Mouse (Mus musculus) ZHBTc4 (cell line): ENCODE measurements around the gene Eml5.

ENCODE experiments used
- DNase-seq: peaks from one replicate; pipeline ENCODE4 v3.0.0-alpha.2; 2011; ENCODE audit warnings: low read depth, low spot score

Gene Eml5

GRCm38 (mm10) chr12:98834879-98835278, 66.4 kb downstream of the Eml5 start:
- no peak for DNase-seq

GRCm38 (mm10) chr12:98833901-98834300, 67.4 kb downstream of the Eml5 start:
- DNase-seq = no peak

DNA sequence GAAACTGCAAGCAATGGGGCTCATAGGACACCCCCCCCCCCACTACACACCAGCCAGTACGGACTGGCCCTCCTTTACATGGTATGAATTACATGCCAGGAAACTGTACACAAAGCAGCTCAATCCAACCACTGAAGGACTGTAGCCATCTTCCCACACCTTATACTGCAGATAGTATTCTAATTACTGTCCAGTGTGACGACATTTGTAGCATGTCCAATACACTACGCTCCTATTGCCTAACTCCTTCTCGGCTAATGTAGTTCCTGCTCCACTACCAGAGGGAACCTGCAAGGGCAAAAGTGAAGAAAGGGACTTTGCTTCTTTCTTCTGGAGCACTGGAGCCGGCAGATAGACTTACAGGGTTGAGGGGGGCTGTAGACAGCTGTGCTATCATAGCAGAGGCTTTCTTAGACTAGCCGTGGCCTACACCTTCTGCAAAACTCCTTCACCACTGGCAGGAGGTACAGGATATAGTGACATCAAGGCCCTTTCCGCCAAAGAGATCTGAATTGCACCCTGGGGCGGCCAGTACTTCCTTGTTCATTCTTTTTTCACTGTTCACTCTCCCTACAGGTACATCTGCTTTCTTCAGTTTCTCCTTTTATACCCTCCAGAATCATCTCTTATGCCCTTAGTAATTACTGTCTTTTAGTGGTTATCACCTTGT, 68.2 kb downstream of the Eml5 start:
- no peak for DNase-seq

DNA sequence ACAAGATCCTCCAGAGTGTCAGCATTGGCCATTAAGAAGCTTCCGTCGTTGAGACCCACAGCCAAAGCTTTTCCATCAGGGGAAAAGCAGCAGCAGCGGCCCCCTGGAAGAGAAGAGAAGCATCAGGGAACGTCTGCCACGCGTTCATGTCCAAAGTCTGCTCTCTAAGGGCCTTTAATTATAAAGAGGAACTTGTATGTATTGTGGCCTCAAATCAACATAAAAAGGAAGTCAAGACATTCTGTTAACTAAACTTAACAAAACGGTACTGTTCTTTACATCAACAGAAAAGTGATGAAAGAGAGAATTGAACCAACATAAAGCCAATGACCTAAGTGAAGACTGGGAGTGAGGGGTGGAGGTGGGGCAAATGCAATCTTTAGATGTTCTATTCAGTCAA, 70.2 kb downstream of the Eml5 start:
- no peak for DNase-seq

GRCm38 (mm10) chr12:98820781-98821180, 80.5 kb downstream of the Eml5 start:
- DNase-seq = no peak

DNA sequence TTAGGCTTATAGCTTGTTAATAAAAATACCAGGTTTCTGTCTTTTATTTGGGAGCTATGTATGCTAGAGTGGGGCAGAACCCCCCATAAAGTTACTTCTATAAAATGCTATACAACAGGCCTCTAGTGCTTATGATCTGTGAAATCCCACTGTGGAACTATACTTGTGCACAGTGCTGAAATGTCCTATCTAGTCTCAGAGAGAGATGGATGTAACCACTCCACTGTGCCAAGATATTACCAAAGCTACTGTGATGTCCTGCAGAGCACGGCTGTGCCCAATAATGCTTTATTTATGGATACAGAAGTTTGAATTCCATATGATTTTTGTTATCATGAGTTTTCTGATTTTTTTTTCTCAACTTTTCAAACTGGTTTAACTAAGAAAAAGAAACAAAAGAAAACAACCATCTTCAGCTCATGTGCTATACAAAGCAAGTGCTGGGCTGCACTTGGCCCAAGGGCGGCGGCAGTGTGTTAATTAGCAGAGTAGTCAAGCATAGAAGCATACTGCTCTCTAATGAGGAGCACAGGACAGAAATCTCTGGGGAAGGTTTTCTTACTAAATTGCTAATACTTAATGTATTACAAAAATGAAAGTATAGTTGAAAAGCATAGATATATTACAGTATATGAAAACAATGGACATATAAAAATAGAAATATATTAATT, 97.1 kb downstream of the Eml5 start:
- DNase-seq = no peak

DNA sequence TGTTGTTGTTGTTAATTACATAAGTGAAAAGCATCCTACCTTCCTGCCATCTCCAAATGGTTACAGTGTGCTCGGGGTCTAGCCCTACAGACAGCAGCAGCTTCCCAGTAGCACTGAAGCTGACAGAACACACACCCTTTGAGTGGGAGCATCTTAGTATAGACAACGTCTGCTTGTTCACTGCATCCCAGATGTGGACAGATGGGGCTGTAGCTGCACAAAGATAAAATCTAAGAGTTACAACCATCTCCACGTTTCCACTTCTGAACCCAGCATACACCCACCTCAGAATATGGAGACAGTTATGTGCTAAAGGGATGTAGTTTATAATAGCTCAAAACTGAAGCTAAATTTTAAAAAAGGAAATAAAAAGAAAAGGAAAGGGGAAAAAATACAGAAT, 99.0 kb downstream of the Eml5 start:
- DNase-seq = no peak

DNA sequence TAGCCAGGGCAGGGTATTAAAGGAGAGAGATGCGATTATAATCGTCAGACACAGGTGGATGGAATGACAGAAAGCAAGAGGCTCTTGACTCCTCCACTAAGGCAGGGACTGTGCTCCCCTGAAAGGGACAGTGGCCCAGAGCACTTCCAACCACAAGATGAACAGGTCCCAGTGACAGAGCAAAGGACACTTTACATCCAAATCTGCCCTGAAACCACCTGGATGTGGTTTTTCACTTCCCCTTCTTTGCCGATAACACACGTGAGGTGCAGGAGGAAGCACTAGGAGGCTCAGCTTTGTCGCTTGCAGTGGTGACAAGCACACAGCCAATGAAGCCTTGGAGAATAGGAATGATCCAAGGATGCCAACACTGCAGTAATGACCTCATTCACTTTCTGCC, 101.0 kb downstream of the Eml5 start:
- DNase-seq = no peak

DNA sequence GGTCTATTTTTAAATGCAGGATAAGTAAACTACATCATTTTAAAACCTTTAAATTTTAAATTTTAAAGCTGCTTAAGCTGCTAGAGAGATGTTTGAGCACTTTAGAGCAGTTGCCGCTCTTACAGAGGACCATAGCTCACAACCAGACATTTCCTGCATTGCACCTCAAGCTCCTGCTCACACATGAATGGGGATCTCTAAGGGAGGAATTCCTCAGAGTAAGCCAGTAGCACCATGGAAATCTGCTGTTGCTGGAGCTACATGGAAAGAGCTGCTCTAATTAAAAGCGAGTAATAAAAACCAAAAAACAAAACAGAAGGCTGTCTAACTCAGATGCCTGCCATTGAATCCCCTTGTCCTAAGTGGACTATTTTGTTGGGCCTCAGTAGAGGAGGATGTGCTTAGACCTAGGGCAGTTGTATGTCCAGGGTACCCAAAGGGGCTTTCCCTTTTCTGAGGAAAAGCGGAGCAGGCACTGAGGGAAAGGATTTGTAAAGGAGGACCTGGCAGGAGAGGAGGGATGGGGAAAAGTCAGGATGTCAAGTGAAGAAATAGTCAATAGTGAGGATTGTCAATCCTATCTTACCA, 105.5 kb downstream of the Eml5 start:
- no peak for DNase-seq

- DNase-seq = no peak
Measured at GRCm38 (mm10) chr12:98784251-98784650, 117.0 kb downstream of the Eml5 start.

DNA sequence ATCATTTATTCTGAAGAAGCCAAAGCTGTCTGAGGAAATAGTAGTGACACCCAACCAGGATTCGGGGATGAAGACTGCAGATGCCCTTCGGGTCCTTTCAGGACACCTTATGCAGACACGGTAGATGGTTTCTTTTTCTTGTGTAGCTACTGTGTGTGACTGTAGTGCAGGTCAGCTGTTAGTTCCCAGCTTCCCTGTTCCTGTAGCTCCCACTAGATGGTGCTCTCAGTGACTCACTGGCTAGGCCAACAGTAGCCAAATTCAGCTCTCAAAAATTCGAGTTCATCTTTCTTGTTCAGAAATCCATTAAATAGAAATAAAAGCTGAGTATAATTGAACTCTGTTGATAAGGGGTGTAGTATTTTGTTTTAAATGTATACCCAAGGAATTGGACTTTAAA, 122.1 kb downstream of the Eml5 start:
- DNase-seq = peak; percentile 53

DNA sequence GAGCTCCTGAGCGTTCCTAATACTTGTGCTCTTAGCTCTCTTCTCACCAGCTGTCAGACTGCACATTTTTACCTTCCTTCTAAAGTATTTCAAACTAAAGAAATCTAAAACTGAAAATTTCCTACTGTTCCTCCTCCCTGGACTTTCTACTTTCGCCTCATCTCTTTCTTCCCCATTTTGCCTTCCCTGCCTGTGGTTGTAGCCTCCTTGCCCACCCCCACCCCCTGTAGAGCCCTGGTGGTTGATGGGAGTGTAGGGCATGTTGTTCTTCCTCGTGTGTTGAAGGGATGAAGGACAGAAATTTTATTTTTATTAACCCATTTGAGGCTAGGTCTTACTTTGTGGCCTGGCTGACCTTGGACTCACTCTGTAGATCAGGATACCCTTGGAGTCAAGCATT, 123.8 kb downstream of the Eml5 start:
- DNase-seq = no peak

DNA sequence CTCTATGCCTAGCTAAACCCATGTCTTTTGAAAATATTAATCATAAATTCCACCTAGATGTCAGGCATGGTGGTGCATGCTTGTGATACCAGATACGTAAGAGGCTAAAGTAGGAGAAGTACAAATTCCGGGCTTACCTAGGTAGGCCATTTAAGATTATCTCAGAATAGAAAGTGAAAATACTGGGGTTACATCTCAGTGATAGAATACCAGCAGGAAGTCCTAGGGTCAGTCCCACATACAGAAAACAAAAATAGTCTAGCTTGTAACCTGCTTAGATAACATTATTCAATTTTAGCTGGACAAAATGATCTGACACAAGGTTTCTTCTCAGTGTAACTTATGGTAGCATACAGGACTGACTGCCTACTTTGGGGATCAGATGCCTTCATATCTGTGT, 135.0 kb downstream of the Eml5 start:
- DNase-seq = no peak

- DNase-seq = no peak
Measured at GRCm38 (mm10) chr12:98759700-98760099, 141.6 kb downstream of the Eml5 start.

- no peak for DNase-seq
Measured at GRCm38 (mm10) chr12:98757636-98758035, 143.6 kb downstream of the Eml5 start.

DNA sequence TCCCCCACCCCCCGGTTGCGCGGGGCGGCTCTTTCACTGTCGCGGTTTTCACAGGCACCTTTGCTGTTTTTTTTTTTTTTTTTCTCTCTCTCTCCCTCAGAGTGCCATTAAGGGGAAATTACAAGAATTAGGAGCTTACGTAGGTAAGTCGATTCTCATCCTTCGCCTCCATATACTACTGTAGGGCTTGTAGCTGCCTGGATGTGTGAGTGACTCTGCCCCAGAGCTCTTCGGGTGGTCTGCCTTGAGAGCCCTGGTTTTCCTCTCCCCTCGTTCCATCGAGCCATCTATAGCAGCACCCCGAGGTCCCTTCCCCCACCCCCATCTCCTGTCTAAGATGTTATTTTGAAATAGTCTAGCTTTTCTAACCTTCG, 153.9 kb downstream of the Eml5 start:
- no peak for DNase-seq

GRCm38 (mm10) chr12:98746746-98747379, 154.4 kb downstream of the Eml5 start, which contains the start of gene Zc3h14:
Gene Zc3h14, plus strand, starts transcription at chr12:98746964.
- peak; percentile 98 for DNase-seq

DNA sequence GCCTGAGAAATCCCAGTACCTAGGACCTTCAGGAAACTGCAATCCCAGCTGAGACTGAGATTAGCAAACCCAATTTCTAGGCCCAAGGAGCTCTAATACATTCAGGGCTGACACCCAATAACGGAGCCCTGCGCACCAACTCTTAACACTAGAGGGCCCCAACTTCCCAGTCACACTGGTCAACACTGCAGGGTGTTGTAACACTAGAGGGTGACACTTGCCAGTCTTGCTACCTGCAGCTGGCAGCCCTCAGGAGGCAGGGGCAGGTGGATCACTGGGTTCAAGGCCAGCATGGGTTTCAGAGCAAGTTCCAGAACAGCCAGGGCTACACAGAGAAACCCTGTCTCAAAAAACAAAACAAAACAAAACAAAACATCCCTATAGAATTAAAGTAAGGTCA, 155.2 kb downstream of the Eml5 start:
- peak; percentile 85 for DNase-seq

- DNase-seq = no peak
Measured at GRCm38 (mm10) chr12:98745626-98746025, 155.7 kb downstream of the Eml5 start.

DNA sequence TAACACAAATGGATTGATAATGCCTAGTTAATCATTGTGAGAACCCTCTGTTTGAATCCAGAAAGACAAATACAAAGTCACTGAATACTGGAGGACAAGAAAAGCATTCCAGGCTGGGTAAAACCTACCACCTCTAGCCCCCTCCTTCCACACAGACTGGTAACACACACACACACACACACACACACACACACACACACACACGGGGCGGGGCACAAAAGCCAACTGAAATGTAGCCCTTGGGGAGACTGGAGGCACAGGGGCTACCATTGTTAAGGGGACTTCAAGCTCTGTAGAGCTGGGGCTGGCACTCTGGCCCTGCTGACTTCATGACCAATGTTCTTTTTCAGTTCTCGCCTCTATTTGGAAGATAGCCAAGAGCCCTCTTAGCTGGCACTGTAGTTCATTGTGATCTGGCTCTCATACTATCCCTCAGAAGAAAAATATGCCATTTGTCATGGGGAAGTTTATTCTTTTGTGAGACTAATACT, 160.2 kb downstream of the Eml5 start:
- no peak for DNase-seq

DNA sequence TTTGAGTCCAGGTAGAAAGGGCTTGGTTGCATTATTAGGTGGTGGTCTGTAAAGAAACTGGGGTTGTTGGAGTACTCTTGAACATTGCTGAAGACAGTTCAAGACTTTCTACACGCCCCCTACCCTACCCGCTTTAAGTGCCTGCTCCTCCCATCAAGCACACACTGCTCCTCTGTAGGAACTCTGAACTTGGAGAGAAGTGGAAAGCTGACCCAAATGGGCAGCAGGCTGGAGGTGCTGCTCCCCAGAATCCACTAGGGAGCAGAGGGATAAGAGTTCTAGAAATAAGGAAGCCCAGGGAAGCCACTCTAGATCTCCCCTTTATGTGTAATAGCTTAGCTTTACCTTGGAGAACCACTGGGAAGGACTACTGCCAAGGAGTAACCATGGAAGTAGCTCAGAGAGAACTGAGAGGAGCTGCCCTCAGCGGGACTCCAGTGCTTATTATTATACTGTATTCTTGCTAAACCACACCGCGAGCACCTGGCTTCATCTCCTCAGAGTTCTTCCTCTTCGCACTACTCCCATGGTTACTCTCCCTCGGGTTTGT, 163.4 kb downstream of the Eml5 start:
- DNase-seq = peak; percentile 65
